Mouse (Mus musculus): Measurements from ENCODE around the gene Gm3448. TPM values are rescaled to one million over a fixed set of nuclear protein-coding genes. Genes with fewer than 3 reads are reported as not detected.
"Not testable (repeated sequence)": the region's sequence is repeated elsewhere in the genome, so short reads cannot be mapped to it uniquely, and the experiment has no call there.

Gm3448 gene
- 1 to 10 TPM in 2 of 4 experiments, under 1 TPM in 2; 0.55 to 1.4 (median 1.1) TPM for total RNA-seq (2022)

GRCm38 (mm10) chr17:15041175-15041729 lies at the start of gene Gm3448, which contains the start of the genes Ermard and Tcte3:
Gm3448 (minus strand) TSS chr17:15041537.
Ermard (plus strand) TSS chr17:15041208.
Tcte3 (minus strand) TSS chr17:15041488.
- DNase-seq (ENCODE audit: low spot score) = not testable (repeated sequence)

- DNase-seq (ENCODE audit: low spot score) = no peak
Measured at GRCm38 (mm10) chr17:15088591-15089001, 47.3 kb upstream of the Gm3448 start.

- no peak for DNase-seq (ENCODE audit: low spot score)
Measured at GRCm38 (mm10) chr17:15088166-15088565, 46.8 kb upstream of the Gm3448 start.

- DNase-seq (ENCODE audit: low spot score) = no peak
Measured at GRCm38 (mm10) chr17:15085006-15085405, 43.7 kb upstream of the Gm3448 start.

- no peak for DNase-seq (ENCODE audit: low spot score)
Measured at GRCm38 (mm10) chr17:15084226-15084848, 43.0 kb upstream of the Gm3448 start.

GRCm38 (mm10) chr17:15077536-15077935 lies 36.2 kb upstream of the Gm3448 start:
- DNase-seq (ENCODE audit: low spot score) = no peak

- no peak for DNase-seq (ENCODE audit: low spot score)
Measured at GRCm38 (mm10) chr17:15075033-15075432, 33.7 kb upstream of the Gm3448 start.

- DNase-seq (ENCODE audit: low spot score) = no peak
Measured at GRCm38 (mm10) chr17:15072211-15072610, 30.9 kb upstream of the Gm3448 start.

GRCm38 (mm10) chr17:15069124-15069523 lies 27.8 kb upstream of the Gm3448 start:
- no peak for DNase-seq (ENCODE audit: low spot score)

GRCm38 (mm10) chr17:15068040-15068792 lies 26.9 kb upstream of the Gm3448 start:
- no peak for DNase-seq (ENCODE audit: low spot score)

- no peak for DNase-seq (ENCODE audit: low spot score)
Measured at GRCm38 (mm10) chr17:15066911-15067310, 25.6 kb upstream of the Gm3448 start.

- DNase-seq (ENCODE audit: low spot score) = no peak
Measured at GRCm38 (mm10) chr17:15066066-15066465, 24.7 kb upstream of the Gm3448 start.

- DNase-seq (ENCODE audit: low spot score) = peak; percentile 74
Measured at GRCm38 (mm10) chr17:15065391-15066024, 24.2 kb upstream of the Gm3448 start.

GRCm38 (mm10) chr17:15060356-15060755 lies 19.0 kb upstream of the Gm3448 start:
- DNase-seq (ENCODE audit: low spot score) = no peak

- DNase-seq (ENCODE audit: low spot score) = no peak
Measured at GRCm38 (mm10) chr17:15059646-15060045, 18.3 kb upstream of the Gm3448 start.

GRCm38 (mm10) chr17:15058161-15058591 lies 16.8 kb upstream of the Gm3448 start:
- no peak for DNase-seq (ENCODE audit: low spot score)

GRCm38 (mm10) chr17:15055925-15056324 lies 14.6 kb upstream of the Gm3448 start:
- no peak for DNase-seq (ENCODE audit: low spot score)

- not testable (repeated sequence) for DNase-seq (ENCODE audit: low spot score)
Measured at GRCm38 (mm10) chr17:15053829-15054200, 12.5 kb upstream of the Gm3448 start.

- not testable (repeated sequence) for DNase-seq (ENCODE audit: low spot score)
Measured at GRCm38 (mm10) chr17:15053183-15053828, 12.0 kb upstream of the Gm3448 start.

- not testable (repeated sequence) for DNase-seq (ENCODE audit: low spot score)
Measured at GRCm38 (mm10) chr17:15052766-15053165, 11.4 kb upstream of the Gm3448 start.

GRCm38 (mm10) chr17:15050338-15050737 lies 9.0 kb upstream of the Gm3448 start:
- DNase-seq (ENCODE audit: low spot score) = not testable (repeated sequence)

- DNase-seq (ENCODE audit: low spot score) = not testable (repeated sequence)
Measured at GRCm38 (mm10) chr17:15040455-15040854, 882 bp downstream of the Gm3448 start.
